Mouse (Mus musculus) kidney, adult 9 months (tissue): ENCODE results near the gene Gm5142.

Experiments
- DNase-seq: peaks from one replicate; pipeline ENCODE4 v3.0.0; 2022

Gm5142 gene

DNA sequence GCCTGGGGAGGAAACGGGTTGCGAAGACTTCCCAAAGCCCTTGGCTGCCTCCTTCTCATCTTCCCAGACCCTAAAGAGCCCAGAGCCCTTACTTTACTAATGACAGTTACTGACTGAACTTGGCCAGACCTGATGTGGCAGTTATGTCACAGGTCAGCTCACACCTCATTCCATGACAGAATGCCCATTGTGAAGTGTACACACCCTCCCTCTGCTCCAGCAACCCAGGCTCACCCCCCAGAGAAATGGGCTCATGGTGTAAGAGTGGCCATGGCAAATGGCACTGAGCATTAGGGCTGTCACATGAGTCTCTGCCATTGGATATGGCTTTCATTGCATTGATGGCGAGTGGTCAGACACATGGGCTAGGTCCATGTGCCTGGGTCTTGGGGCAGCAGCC lies at the start of gene Gm5142:
TSS of gene Gm5142 (minus strand) at position 101 of the 400 bp plus-strand sequence.
- no peak for DNase-seq

DNA sequence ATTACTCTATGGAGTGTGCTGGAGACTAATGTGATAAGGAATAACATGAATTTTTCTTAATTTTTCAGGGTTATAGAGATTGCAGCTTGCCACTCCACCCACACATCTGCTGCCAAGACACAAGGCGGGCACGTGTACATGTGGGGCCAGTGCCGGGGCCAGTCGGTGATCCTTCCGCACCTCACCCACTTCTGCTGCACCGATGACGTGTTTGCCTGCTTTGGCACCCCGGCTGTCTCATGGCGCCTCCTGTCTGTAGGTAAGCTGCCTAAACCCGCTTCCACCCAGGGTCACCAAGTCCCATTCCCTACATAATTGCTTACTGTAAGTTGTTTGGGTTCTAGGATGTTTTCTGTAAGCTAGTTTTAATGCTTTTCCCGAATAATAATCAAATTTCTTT lies 47.7 kb upstream of the Gm5142 start:
- DNase-seq, result no peak

- DNase-seq, result peak; percentile 16
Observed at GRCm38 (mm10) chr14:59219241-59219640, 40.7 kb upstream of the Gm5142 start.

GRCm38 (mm10) chr14:59209816-59210215 lies 31.3 kb upstream of the Gm5142 start:
- DNase-seq, result no peak

DNA sequence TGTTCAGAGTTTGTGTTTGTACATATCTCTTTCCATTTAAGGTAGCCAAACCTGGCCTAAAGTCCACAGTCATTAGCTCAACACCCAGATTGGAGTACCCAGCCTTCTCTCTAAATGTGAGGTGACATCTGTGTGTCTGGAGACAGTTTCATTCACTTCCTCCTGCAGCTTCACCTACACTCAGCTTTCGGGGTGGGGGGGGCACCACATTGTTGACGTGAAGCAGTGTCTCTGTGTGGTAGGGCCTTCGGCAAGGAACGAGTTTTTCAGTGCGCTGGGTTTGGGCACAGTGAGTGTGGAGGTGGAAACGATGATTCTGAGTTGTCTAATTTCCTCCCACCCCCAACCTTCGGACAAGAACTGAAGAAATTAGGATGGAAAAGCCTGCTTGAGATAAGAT lies 30.5 kb upstream of the Gm5142 start:
- DNase-seq, result no peak

GRCm38 (mm10) chr14:59205976-59206583 lies 27.5 kb upstream of the Gm5142 start:
- no peak for DNase-seq

DNA sequence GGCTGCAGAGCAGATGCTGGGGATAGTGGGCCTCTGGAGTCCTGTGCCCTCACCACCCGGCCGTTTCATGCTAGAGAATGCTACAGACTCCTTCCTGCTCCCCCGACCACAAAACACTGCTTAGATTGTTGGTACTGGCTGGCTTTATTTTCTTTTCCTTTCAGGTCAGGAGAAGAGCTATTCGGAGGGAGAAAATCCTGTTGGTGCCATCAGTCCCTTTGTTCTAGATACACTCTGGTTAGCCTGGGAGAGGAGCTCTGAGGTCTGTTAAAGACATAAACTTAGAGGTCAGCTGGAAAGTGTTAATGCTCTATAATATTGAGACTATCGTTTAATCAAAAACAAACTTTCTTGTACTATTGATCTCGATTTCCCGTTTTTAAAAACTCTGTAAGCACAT lies 26.9 kb upstream of the Gm5142 start:
- DNase-seq, result no peak

- no peak for DNase-seq
Observed at GRCm38 (mm10) chr14:59201604-59202215, 23.2 kb upstream of the Gm5142 start.

GRCm38 (mm10) chr14:59200711-59201603 lies 22.4 kb upstream of the Gm5142 start, which contains the start of gene Rcbtb1:
Rcbtb1 (plus strand) TSS chr14:59201209.
- DNase-seq, result peak; percentile 96

DNA sequence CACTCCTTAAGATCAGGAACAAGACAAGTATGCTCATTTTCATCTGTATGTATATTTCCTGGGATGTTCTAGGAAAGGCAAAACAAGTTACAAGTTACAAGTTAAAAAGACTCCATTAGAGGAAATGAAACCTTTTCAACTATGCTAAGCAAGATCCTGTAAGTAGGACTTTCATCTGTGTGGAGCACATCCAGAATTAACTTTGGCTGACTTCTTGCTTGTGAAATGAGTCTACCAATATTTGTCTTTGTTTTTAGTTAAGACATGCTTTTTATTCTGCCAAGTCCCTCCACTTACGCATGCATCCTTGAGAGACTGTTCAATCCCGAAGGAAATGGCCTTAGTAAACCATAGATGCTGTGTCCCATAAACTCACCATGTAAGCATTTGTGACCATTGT lies 7.6 kb upstream of the Gm5142 start:
- DNase-seq, result no peak

- no peak for DNase-seq
Observed at GRCm38 (mm10) chr14:59185514-59185913, 7.0 kb upstream of the Gm5142 start.

GRCm38 (mm10) chr14:59182732-59183131 lies 4.2 kb upstream of the Gm5142 start:
- DNase-seq, result no peak

DNA sequence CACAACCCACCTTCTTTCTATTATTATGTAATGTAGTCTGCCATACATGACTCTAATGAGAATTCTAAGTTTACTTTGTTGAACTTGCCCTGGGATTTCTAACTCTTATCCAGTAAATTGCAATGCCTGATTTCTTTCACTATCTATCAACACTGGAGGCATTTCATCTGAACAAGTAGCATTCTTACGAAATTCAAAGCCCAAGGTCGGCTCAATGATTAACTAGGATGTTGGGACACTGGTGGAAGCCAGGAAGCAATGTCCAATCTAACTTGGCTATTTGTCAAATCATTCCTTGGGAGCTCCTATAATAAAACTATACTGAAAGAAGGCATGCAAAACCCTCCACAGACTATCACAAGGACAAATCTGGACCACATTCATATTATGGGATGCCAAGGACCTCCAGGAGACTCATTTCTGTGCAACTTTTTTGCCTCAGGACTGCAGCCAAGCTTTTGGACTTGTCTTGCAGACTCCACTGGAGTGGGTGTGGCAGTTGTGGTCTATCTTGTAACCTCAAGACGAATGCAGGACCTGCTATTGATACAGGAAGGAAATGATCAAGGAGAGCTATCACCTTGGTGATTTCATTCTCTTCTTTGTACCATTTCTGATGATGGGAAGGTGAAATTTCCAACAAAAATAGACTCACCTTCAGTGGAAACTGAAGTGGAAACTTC lies 21.4 kb downstream of the Gm5142 start:
- peak; percentile 91 for DNase-seq

DNA sequence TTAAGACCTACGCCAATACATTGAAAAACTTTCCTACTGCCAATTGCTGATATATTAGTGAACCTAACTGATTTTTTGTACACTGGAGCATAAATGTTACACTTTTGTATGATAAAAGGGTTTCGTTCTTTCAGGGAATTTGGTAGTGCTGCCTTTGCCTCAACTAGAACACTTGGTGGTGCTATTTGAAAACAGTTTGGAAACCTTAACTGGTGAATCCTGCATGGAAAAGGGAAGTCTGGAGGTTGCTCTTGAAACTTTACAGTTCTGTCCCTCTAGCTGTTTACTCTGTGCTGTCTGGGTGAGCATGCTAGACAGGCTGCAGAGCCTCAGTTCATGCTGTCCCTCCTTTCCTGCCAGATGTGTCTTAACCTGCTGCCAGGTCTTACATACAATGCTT lies 23.0 kb downstream of the Gm5142 start:
- DNase-seq, result peak; percentile 29

GRCm38 (mm10) chr14:59142793-59143192 lies 35.8 kb downstream of the Gm5142 start, which contains the start of gene 1700129C05Rik:
1700129C05Rik (minus strand) TSS chr14:59142893.
- no peak for DNase-seq

DNA sequence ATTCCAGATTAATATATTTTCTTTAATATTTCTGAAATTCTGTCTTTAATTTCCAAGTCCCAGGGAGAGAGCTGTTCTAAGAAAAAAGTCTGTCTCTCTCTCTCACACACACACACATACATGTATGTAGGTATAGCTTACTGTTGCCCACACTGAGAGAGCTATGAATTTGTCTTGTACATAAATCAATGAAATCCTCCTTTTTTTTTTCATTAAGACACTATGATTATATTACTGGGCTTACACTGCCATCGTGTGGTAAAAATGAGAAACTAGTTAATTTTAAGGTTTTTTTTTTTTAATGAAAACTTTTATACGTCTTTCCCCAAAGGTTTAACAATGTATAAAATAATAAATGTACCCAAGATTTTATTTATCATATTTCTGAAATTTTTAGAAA lies 64.3 kb downstream of the Gm5142 start:
- DNase-seq, result peak; percentile 20
